Mouse (Mus musculus) left cerebral cortex, adult 8-10 months (tissue): ENCODE data around the gene Itgb3. TPM values are rescaled to one million over a fixed set of nuclear protein-coding genes. Genes with fewer than 3 reads are reported as not detected.
A peak's percentile ranks its signal among the peaks of the same experiment; 100 is the strongest.

Source experiments
- DNase-seq, 2 experiments: peaks; one replicate each; pipeline ENCODE4 v3.0.0; 2022; ENCODE audit warnings: low spot score in 2 of 2
- total RNA-seq, 4 experiments: library from RNA; stranded (reverse); gene quantifications; 2 replicates each; pipeline ENCODE4 v1.2.4; 2022

Gene Itgb3
- total RNA-seq, 4 experiments from 2014 or later: 2.5 to 4.7 (median 3.7) TPM

DNA sequence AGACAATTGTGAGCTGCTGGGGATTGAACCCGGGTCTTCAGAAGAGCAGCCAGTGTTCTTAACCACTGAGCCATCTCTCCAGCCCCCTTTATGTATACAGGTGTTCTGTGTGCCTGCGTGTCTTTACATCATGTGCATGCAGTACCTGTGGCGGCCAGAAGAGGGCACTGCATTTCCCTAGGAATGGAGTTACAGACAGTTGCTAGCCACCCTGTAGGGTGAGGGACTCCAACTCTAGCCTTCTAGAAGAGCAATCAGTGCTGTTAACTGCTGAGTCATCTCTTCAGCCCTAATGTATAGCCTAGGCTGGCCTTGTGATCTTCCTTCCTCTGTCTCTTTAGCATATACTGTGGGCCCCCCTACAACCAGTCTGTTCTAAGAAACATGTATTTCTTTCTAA, 40.8 kb downstream of the Itgb3 start:
- no peak for DNase-seq

DNA sequence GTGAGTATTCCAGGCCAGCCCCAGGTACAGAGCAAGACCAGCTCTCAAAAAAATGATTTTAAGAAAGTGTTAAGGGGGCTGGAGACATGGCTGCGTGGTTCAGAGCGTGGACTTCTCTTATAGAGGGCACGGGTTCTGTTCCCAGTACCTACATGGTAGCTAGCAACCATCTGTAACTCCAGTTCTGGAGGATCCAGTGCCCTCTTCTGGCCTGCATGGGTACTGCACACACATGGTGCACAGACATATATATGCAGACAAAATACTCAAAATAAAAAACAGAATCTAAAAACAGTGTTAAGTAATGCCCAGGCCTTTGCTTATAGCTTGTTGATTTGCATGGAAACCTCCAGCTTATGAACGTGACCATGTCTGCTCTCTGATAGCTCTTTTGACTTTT, 52.8 kb downstream of the Itgb3 start:
- DNase-seq: no peak

DNA sequence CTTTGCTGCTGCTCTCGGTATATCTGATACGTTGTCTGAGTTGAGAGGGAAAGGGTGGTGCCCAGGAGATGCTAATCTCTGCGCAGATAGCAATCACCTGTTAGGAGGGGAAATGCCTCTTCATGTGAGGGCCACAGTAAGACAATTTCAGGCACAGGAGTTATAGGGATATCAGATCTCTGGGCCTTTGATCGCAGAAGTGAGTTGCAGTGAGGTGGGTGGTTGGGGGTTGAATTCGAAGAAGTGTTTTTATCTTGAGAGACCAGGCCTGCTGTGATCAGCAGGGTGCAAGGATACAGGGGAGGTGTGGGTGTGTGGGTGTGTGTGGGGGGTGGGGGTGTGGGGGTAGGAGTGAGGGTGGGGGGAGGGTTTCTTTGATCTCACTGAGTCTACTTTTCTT, 53.3 kb downstream of the Itgb3 start:
- DNase-seq: no peak

DNA sequence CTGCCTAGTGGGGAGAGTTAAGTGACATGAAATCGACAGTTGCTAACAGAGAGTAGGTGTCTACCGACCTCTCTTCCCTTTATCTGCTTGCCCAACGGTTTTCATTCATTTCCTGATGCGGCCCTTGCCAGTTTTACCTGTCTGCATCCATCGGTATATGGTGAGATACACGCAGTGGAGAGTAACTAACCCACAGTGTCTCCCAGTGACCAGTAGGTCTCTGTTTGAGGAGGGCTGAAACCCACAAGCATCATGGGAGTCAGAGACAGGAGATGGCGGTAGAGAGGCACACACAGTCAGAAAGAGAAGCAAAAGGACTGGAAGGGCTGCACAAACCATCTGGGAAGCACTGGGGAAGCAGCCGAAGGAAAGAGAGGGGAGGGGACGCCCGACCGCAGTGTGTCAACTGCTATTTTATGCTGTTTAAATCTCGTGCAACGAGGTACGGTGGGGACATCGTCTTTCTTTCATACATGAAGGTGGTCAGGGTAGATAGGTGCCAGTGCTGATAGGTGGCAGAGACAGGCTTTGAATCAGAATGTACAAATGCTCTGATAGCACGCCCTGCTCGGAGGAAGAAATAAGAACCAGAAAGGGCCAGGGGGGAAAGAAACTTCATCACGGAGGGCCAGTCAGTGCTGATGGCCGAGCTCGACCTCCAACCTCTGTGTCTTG, 53.9 kb downstream of the Itgb3 start:
- DNase-seq: no peak

DNA sequence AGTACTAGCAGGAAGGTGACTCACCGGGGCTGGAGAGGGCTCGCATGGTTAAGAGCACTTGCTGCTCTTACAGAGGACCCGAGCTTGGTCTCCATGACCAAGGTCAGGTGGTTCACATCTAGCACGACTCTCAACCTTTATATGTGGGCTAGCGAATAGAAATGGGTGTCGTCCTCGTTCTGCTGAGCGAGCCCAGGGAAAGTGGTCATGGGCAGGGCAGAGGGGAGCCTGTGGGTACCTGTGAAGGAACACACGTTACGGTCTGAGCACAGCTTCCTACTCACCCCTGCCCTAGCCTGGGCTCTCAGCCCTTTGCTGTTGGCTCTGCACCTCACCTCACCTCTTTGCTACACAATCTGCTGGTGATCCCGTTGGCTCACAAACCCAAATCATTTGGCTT, 54.8 kb downstream of the Itgb3 start:
- no peak for DNase-seq

DNA sequence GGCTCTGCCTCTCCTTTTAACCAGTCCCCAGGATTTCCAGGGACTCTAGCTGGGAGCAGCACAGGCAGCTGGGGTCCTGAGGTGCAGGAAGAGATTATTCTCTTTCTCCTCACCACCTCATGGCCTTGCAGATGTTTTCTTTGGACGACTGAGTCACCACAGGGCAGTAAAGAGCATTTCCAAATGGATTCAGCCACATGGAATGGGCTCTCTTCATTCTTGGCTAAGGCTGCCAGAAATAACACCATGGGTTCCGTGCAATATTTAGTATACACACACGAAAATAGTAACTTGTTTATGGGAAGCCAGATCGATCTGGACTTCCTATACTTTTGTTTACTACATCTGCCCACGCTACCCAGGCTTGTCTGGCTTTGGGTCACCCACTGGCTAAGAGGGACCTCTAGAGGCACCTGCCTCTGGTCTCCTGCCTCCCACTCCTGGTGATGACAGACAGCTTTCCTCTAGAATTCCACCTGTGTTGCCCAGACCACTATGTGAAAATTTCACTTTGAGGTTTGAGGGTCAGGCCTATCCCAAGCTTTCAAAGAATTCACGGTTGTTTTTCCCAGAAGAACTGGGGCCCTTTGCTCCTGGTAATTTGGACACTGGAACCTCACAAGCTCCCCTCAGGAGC, 55.6 kb downstream of the Itgb3 start:
- DNase-seq: no peak

DNA sequence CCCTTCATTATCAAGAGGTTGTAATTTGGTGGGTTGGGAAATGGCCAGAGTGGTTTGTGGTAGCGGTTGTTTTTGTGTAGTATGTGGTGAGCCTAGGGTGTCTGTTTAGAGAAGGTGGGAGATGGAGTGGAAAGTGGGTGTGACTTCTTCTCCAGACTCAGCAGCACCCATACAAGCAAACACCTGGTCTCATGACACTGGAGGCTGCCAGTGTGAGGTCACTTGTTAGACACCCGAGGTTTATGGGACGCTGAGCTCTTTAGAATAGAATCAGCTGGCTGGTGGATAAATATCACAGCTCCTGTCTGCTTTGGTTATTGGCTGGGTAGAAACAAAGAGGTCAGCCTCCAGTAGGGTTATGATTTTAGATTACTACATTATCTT, 56.1 kb downstream of the Itgb3 start:
- no peak for DNase-seq

DNA sequence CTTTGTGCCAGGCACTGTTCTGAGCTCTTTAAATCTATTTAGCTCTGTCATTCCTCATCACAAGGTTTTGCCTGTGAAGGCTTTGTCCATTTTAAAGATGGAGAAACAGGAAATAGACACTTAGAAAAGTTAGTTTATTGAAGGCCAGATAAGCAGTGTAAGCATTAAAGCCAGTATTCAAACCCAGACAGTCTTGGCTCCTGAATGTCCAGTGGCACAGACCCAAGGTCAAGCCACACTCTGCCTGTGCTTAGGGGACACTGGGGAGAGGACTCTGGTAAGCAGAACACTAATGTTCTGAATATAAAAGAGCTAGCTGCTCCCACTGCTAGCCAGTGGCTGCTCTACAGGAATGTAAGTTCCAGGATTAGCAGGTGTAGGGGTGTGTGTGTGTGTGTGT, 56.6 kb downstream of the Itgb3 start:
- no peak for DNase-seq

DNA sequence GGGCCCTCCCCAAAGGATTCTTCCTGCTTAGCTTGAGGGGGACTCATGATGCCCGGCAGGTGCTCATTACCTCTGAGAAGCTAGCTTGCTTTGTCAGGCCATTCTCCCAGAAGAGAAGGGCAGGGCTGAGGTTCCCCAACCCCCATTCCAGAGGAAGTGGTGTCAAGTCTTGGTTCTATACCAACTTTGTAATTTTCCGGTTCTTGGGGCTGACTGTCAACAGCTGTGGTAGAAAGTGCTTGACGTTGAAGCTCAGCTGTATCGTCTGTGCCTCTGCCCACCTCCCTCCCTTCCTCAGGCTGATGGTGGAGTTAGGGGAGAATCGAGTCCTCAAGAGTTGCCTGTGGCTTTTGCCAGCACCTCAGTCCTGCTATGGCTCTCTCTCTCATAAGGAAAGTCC, 59.6 kb downstream of the Itgb3 start:
- DNase-seq: no peak

DNA sequence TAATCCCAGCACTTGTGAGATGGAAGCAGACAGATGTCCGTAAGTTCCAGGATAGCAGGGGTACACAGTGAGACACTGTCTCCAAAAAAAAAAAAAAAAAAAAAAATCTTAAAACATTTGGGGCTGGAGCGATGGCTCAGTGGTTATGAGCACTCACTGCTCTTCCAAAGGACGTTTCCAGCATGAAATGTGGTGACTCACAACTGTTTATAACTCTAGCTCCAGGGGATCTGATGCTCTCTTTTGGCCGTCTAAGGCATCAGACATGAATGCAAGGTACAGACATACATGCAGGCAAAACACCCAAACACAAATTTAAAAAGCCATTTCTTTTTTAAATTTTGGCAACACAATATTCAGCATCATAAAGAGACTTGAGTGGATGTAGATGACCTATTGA, 65.6 kb downstream of the Itgb3 start:
- no peak for DNase-seq

DNA sequence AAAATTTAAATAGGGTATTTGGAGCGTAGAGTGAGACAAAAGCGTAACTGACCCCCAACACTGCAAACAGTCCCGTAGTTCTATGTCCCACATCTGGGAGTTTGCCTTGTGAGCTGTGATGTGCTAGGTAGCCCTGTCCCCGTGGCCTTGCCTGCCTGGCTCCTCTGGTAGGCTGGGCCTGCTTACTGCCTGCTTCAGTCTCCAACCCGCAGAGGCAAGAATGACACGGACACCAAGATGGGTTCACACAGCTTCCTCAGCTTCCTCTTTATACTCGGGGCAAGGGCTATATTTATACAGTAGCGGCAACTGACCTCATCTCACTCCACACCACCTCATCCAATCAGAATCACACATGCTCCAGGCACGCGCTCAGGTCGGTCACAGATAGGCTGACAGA, 67.0 kb downstream of the Itgb3 start:
- no peak for DNase-seq

DNA sequence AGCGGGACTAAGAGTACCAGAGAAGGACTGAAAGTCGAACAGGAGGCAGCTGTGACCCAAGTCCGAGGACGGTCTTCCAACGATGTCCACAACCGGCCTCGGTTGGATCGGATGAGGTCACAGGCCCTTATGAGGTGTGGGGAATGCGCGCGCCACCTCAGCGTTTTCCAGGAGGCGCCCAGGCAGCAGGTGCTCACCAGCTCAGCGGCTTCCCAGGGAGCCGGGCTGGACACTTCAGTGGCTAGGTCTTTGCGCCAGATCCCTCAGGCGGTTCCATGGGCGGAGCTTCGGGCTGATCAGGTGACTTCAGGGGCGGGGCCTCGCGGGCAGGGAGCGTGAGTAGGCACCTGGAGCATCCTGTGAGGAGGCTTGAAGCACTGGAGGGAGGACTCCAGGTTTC, 77.7 kb downstream of the Itgb3 start, which contains the start of gene Gm11639:
TSS of gene Gm11639 (plus strand) at position 160 of the 400 bp plus-strand sequence.
- DNase-seq: no peak

DNA sequence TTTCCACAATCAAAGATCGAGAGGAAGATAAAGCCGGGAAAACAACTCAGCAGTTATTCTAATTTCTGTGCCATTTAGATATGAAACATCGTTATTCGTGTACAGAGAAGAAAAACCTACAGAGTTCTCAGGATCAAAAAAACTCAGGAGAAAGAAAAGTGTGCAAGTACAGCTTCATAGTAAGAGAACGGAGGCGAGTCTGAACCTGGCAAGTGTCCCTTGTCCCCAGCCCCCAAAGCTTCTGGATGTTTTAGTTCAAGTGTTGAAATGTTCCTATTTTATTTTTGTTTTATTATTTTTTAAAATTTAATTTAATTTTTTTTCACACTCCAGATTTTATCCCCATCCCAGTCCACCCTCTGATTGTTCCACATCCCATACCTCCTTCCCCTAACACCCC, 85.4 kb downstream of the Itgb3 start:
- peak in 1 of 2 experiments; percentile 28 for DNase-seq

DNA sequence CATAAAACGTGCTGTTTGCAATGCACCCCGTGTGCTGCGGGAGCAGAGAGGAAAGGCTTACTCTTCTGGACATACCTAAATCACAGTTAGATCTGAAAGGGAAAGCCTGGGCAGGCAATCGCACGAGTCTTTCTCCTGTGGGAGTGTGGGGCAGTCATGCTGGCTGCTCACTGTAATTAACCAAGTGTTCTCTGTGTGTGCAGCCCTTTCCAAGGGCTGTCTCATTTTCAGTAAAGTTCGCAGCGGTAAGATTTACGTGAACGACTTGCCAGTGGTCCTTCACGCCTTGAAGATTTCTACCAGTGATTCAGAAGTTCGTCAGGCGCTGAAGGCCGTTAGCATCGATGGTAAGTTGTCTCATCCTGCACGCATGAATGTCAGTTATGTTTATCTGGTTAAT, 96.3 kb downstream of the Itgb3 start:
- DNase-seq: no peak

DNA sequence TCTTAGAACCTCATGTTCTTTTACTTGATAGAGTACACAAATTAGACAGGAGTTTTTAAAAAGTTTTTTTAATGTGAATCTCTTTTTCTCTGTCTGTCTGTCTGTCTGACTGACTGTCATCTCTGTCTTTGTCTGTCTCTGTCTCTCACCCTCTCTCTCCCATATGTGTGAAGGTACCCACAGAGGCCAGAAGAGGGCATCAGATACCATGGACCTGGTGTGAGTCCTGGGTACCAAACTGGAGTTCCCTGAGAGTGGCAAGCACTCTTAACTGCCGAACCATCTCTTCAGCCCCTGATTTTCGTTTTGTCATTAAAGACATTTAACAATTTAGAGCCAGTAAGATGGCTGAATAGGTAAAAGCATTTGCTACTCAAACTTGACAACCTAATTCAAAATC, 99.3 kb downstream of the Itgb3 start:
- no peak for DNase-seq

Other genes with a start within 250 kb of the Itgb3 start
- 10 to 100 TPM; 68.9 to 80.7 (median 76.1) TPM for gene Kansl1, start 139.1 kb upstream of the Itgb3 start, total RNA-seq
- gene Cdc27, start 57.4 kb upstream of the Itgb3 start, total RNA-seq: 10 to 100 TPM; 56.2 to 73.1 (median 62.2) TPM
- 10 to 100 TPM; 16.9 to 21.9 (median 18.7) TPM for gene Myl4, start 57.3 kb upstream of the Itgb3 start, total RNA-seq
- gene Gm11639, start 77.7 kb downstream of the Itgb3 start, total RNA-seq: under 1 TPM; 0.54 to 0.61 (median 0.56) TPM